In the genomic region with DNA sequence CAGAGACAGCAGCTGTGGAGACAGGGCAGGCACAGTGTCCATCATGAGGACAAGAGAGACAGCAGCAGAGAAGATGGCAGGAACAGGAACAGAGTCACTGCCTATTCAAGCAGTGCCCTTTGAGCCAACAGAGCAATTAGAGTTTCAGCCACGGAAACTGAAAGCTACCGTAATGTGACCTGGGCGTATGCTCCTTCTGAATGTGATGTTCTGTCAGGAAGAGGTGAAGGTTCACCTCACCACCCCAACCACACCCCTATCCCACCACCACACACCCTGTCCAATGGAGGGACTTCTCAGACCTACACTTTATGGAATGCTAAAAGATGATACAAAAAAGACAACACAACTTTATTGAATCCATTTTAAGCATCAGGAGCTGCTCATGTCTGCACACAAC, we compare ENCODE assay signal across 17 mouse cellular contexts. TPM values are rescaled to one million over a fixed set of nuclear protein-coding genes. Genes with fewer than 3 reads are reported as not detected.
"Had no signal": no experiment of that assay in that cellular context is flagged by ENCODE, and none has a peak within 500 bp of the region (broad histone marks: within the 10 kb centered on the region; RNA-seq: fewer than 3 reads in every experiment).

No protein-coding gene starts in this region.

RNA-seq across cellular contexts. Expression of a gene that starts 19.8 kb away (rescaled TPM):
- polyA plus RNA-seq: forebrain, postnatal 0 days; gonadal fat pad, adult 2 months; heart, embryonic 10.5 days; heart, embryonic 12.5 days; heart, embryonic 14.5 days; hindbrain, embryonic 10.5 days; hindbrain, embryonic 12.5 days; hindbrain, embryonic 14.5 days; hindbrain, embryonic 16.5 days; kidney, adult 2 months; kidney, embryonic 15.5 days; kidney, postnatal 0 days; limb, embryonic 11.5 days; limb, embryonic 13.5 days; limb, embryonic 15.5 days; liver, adult 2 months; liver, embryonic 12.5 days had no signal

RNA-seq across cellular contexts. Expression of a gene that starts 20.2 kb away (rescaled TPM):
- polyA plus RNA-seq: forebrain, postnatal 0 days; gonadal fat pad, adult 2 months; heart, embryonic 10.5 days; heart, embryonic 12.5 days; heart, embryonic 14.5 days; hindbrain, embryonic 10.5 days; hindbrain, embryonic 12.5 days; hindbrain, embryonic 14.5 days; hindbrain, embryonic 16.5 days; kidney, adult 2 months; kidney, embryonic 15.5 days; kidney, postnatal 0 days; limb, embryonic 11.5 days; limb, embryonic 13.5 days; limb, embryonic 15.5 days; liver, adult 2 months; liver, embryonic 12.5 days had no signal
